Mouse (Mus musculus): ENCODE measurements around the gene Emc7. TPM values are rescaled to one million over a fixed set of nuclear protein-coding genes. Genes with fewer than 3 reads are reported as not detected.

The Emc7 gene
- total and polyA plus RNA-seq, 3 experiments: 17.7 to 25.7 TPM; not detected in 1

DNA sequence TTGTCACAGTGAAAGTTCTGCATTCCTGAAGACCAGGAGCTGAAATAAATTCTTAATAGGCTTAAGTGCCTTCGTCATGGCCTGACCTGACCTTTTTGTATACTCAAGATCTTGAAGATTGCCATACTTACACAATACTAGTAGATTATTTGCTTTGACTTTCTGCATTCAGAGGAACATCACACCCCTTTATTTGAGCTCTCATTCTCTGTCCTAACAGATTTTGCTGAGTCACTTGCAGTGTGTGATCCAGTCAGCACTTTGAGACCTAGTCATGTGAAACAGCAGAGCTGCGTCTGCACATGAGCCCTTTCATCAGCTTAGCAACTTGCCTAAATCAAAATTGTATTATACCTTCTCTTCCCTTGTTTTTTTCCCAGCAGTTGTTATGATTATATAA lies 21.4 kb upstream of the Emc7 start (continued):
- TF ChIP-seq POLR2AphosphoS5 (IDR thresholded peaks at IDR 0.05; ENCODE audit: borderline replicate concordance, low read depth, low read length) (no peak), CHD2 (IDR thresholded peaks at IDR 0.05; ENCODE audit: low read length) (no peak)

GRCm38 (mm10) chr2:112436292-112436691 lies 18.5 kb upstream of the Emc7 start:
- Histone ChIP-seq H3K27me3 (ENCODE audit: control insufficient read depth in 1 of 2, insufficient read depth in 2 of 2, low read length in 2 of 2) (no peaks in the 10 kb centered on the region), H3K4me3 (ENCODE audit: control insufficient read depth in 1 of 2, insufficient read depth in 1 of 2, low read depth in 2 of 2, low read length in 2 of 2) (no peak overlapping the region), H3K9ac (ENCODE audit: control insufficient read depth, low read depth, low read length, poor library complexity, severe bottlenecking) (no peak overlapping the region), H3K4me1 (ENCODE audit: control insufficient read depth in 1 of 2, insufficient read depth in 2 of 2, low read length in 2 of 2) (peaks cover 12 to 24% of the 10 kb centered on the region in 2 experiments), H3K79me2 (ENCODE audit: control insufficient read depth, insufficient read depth, low read length, poor library complexity) (no peaks in the 10 kb centered on the region), H3K27ac (ENCODE audit: control insufficient read depth, low read depth, low read length) (no peak overlapping the region), H3K36me3 (ENCODE audit: control insufficient read depth in 1 of 2, insufficient read depth in 2 of 2, low read length in 2 of 2) (peaks cover 0 to 27% of the 10 kb centered on the region in 2 experiments; a peak in 2 of 4 replicates), H3K9me3 (replicated peaks; ENCODE audit: insufficient read depth, low read length) (no peaks in the 10 kb centered on the region)
- DNase-seq (ENCODE audit: low read depth, low spot score): no peak
- 0 out of 2 replicates have a peak, but pooled peaks have one; percentile 11 for TF ChIP-seq SIN3A (IDR thresholded peaks at IDR 0.05; ENCODE audit: low read length)
- TF ChIP-seq CTCF (IDR thresholded peaks at IDR 0.05 in 2 of 3, conservative IDR thresholded peaks at IDR 0.05 in 1 of 3; ENCODE audit: control insufficient read depth in 1 of 3, insufficient read depth in 1 of 3, low read depth in 2 of 3, low read length in 3 of 3, poor library complexity in 1 of 3, severe bottlenecking in 1 of 3): no peak
- TF ChIP-seq ZNF384 (IDR thresholded peaks at IDR 0.05; ENCODE audit: low read depth, low read length): no peak
- no peak for TF ChIP-seq MAX (IDR thresholded peaks at IDR 0.05; ENCODE audit: low read length)
- no peak for TF ChIP-seq ELF1 (IDR thresholded peaks at IDR 0.05; ENCODE audit: low read depth, low read length)
- TF ChIP-seq RAD21 (IDR thresholded peaks at IDR 0.05; ENCODE audit: low read depth, low read length): no peak
- no peak for TF ChIP-seq NELFE (IDR thresholded peaks at IDR 0.05; ENCODE audit: low read depth, low read length)
- no peak for TF ChIP-seq ZKSCAN1 (IDR thresholded peaks at IDR 0.05; ENCODE audit: low read depth, low read length)

GRCm38 (mm10) chr2:112437589-112437988 lies 17.2 kb upstream of the Emc7 start:
- Histone ChIP-seq H3K79me2 (ENCODE audit: control insufficient read depth, insufficient read depth, low read length, poor library complexity) (no peaks in the 10 kb centered on the region), H3K9ac (ENCODE audit: control insufficient read depth, low read depth, low read length, poor library complexity, severe bottlenecking) (no peak overlapping the region), H3K9me3 (replicated peaks; ENCODE audit: insufficient read depth, low read length) (no peaks in the 10 kb centered on the region), H3K27me3 (ENCODE audit: control insufficient read depth in 1 of 2, insufficient read depth in 2 of 2, low read length in 2 of 2) (no peaks in the 10 kb centered on the region), H3K27ac (ENCODE audit: control insufficient read depth, low read depth, low read length) (no peak overlapping the region), H3K4me1 (ENCODE audit: control insufficient read depth in 1 of 2, insufficient read depth in 2 of 2, low read length in 2 of 2) (peaks cover 12 to 24% of the 10 kb centered on the region in 2 experiments), H3K36me3 (ENCODE audit: control insufficient read depth in 1 of 2, insufficient read depth in 2 of 2, low read length in 2 of 2) (peaks cover 0 to 25% of the 10 kb centered on the region in 2 experiments; a peak in 2 of 4 replicates), H3K4me3 (ENCODE audit: control insufficient read depth in 1 of 2, insufficient read depth in 1 of 2, low read depth in 2 of 2, low read length in 2 of 2) (no peak overlapping the region)
- DNase-seq (ENCODE audit: low read depth, low spot score): no peak
- TF ChIP-seq E2F4 (IDR thresholded peaks at IDR 0.05; ENCODE audit: borderline replicate concordance, low read depth, low read length) (no peak), USF2 (IDR thresholded peaks at IDR 0.05; ENCODE audit: borderline replicate concordance in 1 of 2, insufficient read depth in 1 of 2, low read depth in 1 of 2, low read length in 2 of 2) (no peak)

GRCm38 (mm10) chr2:112443491-112443890 lies 11.3 kb upstream of the Emc7 start:
- H3K36me3 ChIP-seq (ENCODE audit: control insufficient read depth in 1 of 2, insufficient read depth in 2 of 2, low read length in 2 of 2): peaks cover 0 to 7% of the 10 kb centered on the region in 2 experiments; a peak in 2 of 4 replicates
- peaks cover 3% of the 10 kb centered on the region in 2 experiments for H3K4me1 ChIP-seq (ENCODE audit: control insufficient read depth in 1 of 2, insufficient read depth in 2 of 2, low read length in 2 of 2)
- no peaks in the 10 kb centered on the region for H3K9me3 ChIP-seq (replicated peaks; ENCODE audit: insufficient read depth, low read length)
- no peak overlapping the region for H3K9ac ChIP-seq (ENCODE audit: control insufficient read depth, low read depth, low read length, poor library complexity, severe bottlenecking)
- no peaks in the 10 kb centered on the region for H3K27me3 ChIP-seq (ENCODE audit: control insufficient read depth in 1 of 2, insufficient read depth in 2 of 2, low read length in 2 of 2)
- no peak overlapping the region for H3K27ac ChIP-seq (ENCODE audit: control insufficient read depth, low read depth, low read length)
- H3K79me2 ChIP-seq (ENCODE audit: control insufficient read depth, insufficient read depth, low read length, poor library complexity): no peaks in the 10 kb centered on the region
- H3K4me3 ChIP-seq (ENCODE audit: control insufficient read depth in 1 of 2, insufficient read depth in 1 of 2, low read depth in 2 of 2, low read length in 2 of 2): no peak overlapping the region
- DNase-seq (ENCODE audit: low read depth, low spot score): no peak
- TF ChIP-seq GABPA (IDR thresholded peaks at IDR 0.05; ENCODE audit: low read depth, low read length) (no peak), MAFK (IDR thresholded peaks at IDR 0.05; ENCODE audit: borderline replicate concordance, low read depth, low read length) (no peak), ZNF384 (IDR thresholded peaks at IDR 0.05; ENCODE audit: low read depth, low read length) (no peak), GATA1 (IDR thresholded peaks at IDR 0.05; ENCODE audit: low read depth, low read length) (no peak), MEF2A (IDR thresholded peaks at IDR 0.05; ENCODE audit: extremely low read depth, insufficient replicate concordance, low read depth, low read length, poor library complexity, severe bottlenecking) (no peak), POLR2A (IDR thresholded peaks at IDR 0.05; ENCODE audit: control insufficient read depth in 1 of 2, insufficient read depth in 1 of 2, low read depth in 1 of 2, low read length in 2 of 2, poor library complexity in 1 of 2) (no peak), RCOR1 (IDR thresholded peaks at IDR 0.05; ENCODE audit: low read depth, low read length) (no peak), MYC (IDR thresholded peaks at IDR 0.05; ENCODE audit: low read depth, low read length) (no peak), CHD2 (IDR thresholded peaks at IDR 0.05; ENCODE audit: low read length) (no peak), MAX (IDR thresholded peaks at IDR 0.05; ENCODE audit: low read length) (no peak), USF1 (IDR thresholded peaks at IDR 0.05; ENCODE audit: low read depth, low read length) (no peak), ZC3H11A (IDR thresholded peaks at IDR 0.05; ENCODE audit: low read depth, low read length) (no peak), MXI1 (IDR thresholded peaks at IDR 0.05; ENCODE audit: low read depth, low read length) (no peak), TBP (IDR thresholded peaks at IDR 0.05; ENCODE audit: low read depth, low read length) (no peak), RAD21 (IDR thresholded peaks at IDR 0.05; ENCODE audit: low read depth, low read length) (no peak), TCF12 (IDR thresholded peaks at IDR 0.05; ENCODE audit: low read depth, low read length) (no peak)
